8 mouse cellular contexts compared by ENCODE assay signal in the genomic region with DNA sequence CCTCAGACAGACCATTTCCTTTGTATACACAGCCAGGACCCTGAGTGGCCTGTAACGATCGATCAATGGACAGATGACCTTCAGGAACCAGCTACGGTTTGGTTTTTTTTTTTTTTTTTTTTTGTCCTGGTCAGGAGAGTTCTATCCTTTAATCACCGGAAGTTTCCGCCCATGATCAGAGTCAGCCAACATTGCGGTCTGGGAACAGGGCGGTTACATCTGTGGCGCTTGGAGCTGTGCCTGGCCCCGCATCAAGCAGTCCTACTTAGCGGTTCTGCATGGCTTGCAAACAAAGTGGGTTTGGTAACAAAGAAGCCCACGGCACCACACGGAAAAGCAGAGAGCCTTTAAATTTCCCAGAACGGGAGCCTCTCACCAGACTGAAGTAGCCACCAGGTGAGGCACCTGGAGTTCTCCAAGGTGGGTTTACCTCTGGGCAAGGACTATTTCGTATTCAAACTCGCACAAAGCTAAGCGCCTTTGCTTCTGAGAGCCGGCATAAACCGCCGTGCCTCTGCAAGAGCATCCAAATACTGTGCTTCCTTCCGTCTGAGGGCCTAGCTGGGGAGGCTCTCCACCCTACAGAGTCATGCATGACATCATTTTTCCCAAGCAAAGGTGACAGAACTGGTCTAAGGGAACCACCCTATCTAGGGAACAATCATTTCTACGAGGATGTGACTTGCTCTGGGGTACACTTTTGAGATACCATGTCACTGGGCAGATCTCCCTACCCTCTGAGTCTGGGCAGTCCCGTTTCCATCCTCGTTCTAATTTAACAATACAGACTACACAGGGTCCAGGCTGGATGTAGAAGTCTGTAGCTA. TPM values are rescaled to one million over a fixed set of nuclear protein-coding genes. Genes with fewer than 3 reads are reported as not detected.
DNase-seq lines count a peak whose midpoint lies in the region; ATAC-seq and TF ChIP-seq lines count a peak whose summit lies in the region.

No protein-coding gene starts in this region.

- H3K36me3 ChIP-seq in embryonic facial prominence, embryonic 15.5 days: no peaks in the 10 kb centered on the region
- H3K36me3 ChIP-seq in intestine, embryonic 14.5 days (ENCODE audit: control insufficient read depth, insufficient read depth, low read length): no peaks in the 10 kb centered on the region
- no peaks in the 10 kb centered on the region for H3K36me3 ChIP-seq in lung, embryonic 16.5 days (ENCODE audit: control insufficient read depth, insufficient read depth, low read length)
- no peaks in the 10 kb centered on the region for H3K36me3 ChIP-seq in stomach, postnatal 0 days (ENCODE audit: control insufficient read depth, insufficient read depth, low read length)

- intact Hi-C loops in left cerebral cortex, postnatal 4 days (cut with DNase I): no loop called here

- H3K4me2 ChIP-seq in embryonic facial prominence, embryonic 15.5 days (replicated peaks): peak overlapping the region; percentile 51
- H3K4me2 ChIP-seq in intestine, embryonic 14.5 days (ENCODE audit: low read length): peak overlapping the region; percentile 55
- H3K4me2 ChIP-seq in lung, embryonic 16.5 days (ENCODE audit: low read depth, low read length): peak overlapping the region; percentile 64
- peak overlapping the region; percentile 54 for H3K4me2 ChIP-seq in stomach, postnatal 0 days (replicated peaks; ENCODE audit: low read depth)

- no peak overlapping the region for H3K9ac ChIP-seq in embryonic facial prominence, embryonic 15.5 days
- H3K9ac ChIP-seq in intestine, embryonic 14.5 days (ENCODE audit: low read length): peak overlapping the region; percentile 48
- peak overlapping the region; percentile 19 for H3K9ac ChIP-seq in lung, embryonic 16.5 days (ENCODE audit: low read length)
- peak overlapping the region; percentile 23; the same call in 1 of the 2 replicates for H3K9ac ChIP-seq in stomach, postnatal 0 days (ENCODE audit: low read length)

- WGBS in embryonic facial prominence, embryonic 15.5 days: 12% methylated on average over 23 of the region's 23 CpGs
- WGBS in intestine, embryonic 14.5 days: 14% methylated on average over 23 of the region's 23 CpGs
- WGBS in lung, embryonic 16.5 days: 7% methylated on average over 23 of the region's 23 CpGs
- 10% methylated on average over 23 of the region's 23 CpGs for WGBS in stomach, postnatal 0 days

- no peak for TF ChIP-seq EP300 in stomach, postnatal 0 days (optimal IDR thresholded peaks at IDR 0.05)

- peaks cover 24% of the 10 kb centered on the region for H3K4me1 ChIP-seq in embryonic facial prominence, embryonic 15.5 days
- H3K4me1 ChIP-seq in intestine, embryonic 14.5 days (replicated peaks; ENCODE audit: control insufficient read depth, insufficient read depth, low read length): peaks cover 16% of the 10 kb centered on the region; the same call in 1 of the 2 replicates
- H3K4me1 ChIP-seq in lung, embryonic 16.5 days (replicated peaks; ENCODE audit: control insufficient read depth, insufficient read depth, low read length): peaks cover 8% of the 10 kb centered on the region
- H3K4me1 ChIP-seq in stomach, postnatal 0 days (replicated peaks; ENCODE audit: control insufficient read depth, insufficient read depth): no peaks in the 10 kb centered on the region

- H3K4me3 ChIP-seq in embryonic facial prominence, embryonic 15.5 days (replicated peaks): peak overlapping the region; percentile 36
- peak overlapping the region; percentile 27 for H3K4me3 ChIP-seq in intestine, embryonic 14.5 days (ENCODE audit: low read depth, low read length)
- H3K4me3 ChIP-seq in lung, embryonic 16.5 days (ENCODE audit: low read length): peak overlapping the region; percentile 38
- H3K4me3 ChIP-seq in stomach, postnatal 0 days (ENCODE audit: low read depth, low read length): peak overlapping the region; percentile 28

- TF ChIP-seq CTCF in stomach, postnatal 0 days (IDR thresholded peaks at IDR 0.05; ENCODE audit: low read depth): no peak

- no peak overlapping the region for H3K27ac ChIP-seq in embryonic facial prominence, embryonic 15.5 days (replicated peaks)
- 0 out of 2 replicates have a peak overlapping the region, but pooled peaks have one; percentile 22 for H3K27ac ChIP-seq in intestine, embryonic 14.5 days (ENCODE audit: low read depth)
- H3K27ac ChIP-seq in lung, embryonic 16.5 days (ENCODE audit: low read length): 0 out of 2 replicates have a peak overlapping the region, but pooled peaks have one; percentile 12
- no peak overlapping the region; the same call in 1 of the 2 replicates for H3K27ac ChIP-seq in stomach, postnatal 0 days (replicated peaks)

- peak; percentile 53 for DNase-seq in left cerebral cortex, postnatal 4 days
- DNase-seq in left cerebral cortex, adult 8-10 months (ENCODE audit: low spot score in 2 of 2): no peak
- no peak for DNase-seq in intestine, embryonic 14.5 days (ENCODE audit: low spot score)
- DNase-seq in stomach, postnatal 0 days (ENCODE audit: low spot score): peak; percentile 36
- DNase-seq in layer of hippocampus, adult 9-10 months (ENCODE audit: low spot score): no peak
- DNase-seq in layer of hippocampus, adult 18-20 months (ENCODE audit: low spot score in 2 of 2): no peak

- ATAC-seq in embryonic facial prominence, embryonic 15.5 days (ENCODE audit: insufficient number of reproducible peaks, low FRiP score, low TSS enrichment, low read depth): 0 out of 2 replicates have a peak, but pooled peaks have one; percentile 51
- ATAC-seq in intestine, embryonic 14.5 days (replicated peaks; ENCODE audit: low FRiP score, low TSS enrichment, low read depth): no peak; the same call in 1 of the 2 replicates
- peak; percentile 50; the same call in 1 of the 2 replicates for ATAC-seq in lung, embryonic 16.5 days (ENCODE audit: low read depth)
- peak; percentile 89 for ATAC-seq in stomach, postnatal 0 days (ENCODE audit: low FRiP score, low TSS enrichment)

- no peaks in the 10 kb centered on the region for H3K9me3 ChIP-seq in embryonic facial prominence, embryonic 15.5 days (replicated peaks)
- H3K9me3 ChIP-seq in intestine, embryonic 14.5 days (ENCODE audit: control insufficient read depth, low read length): no peaks in the 10 kb centered on the region
- H3K9me3 ChIP-seq in lung, embryonic 16.5 days (ENCODE audit: control insufficient read depth, low read length): no peaks in the 10 kb centered on the region
- H3K9me3 ChIP-seq in stomach, postnatal 0 days (ENCODE audit: control insufficient read depth, low read length): no peaks in the 10 kb centered on the region

- H3K27me3 ChIP-seq in embryonic facial prominence, embryonic 15.5 days: 0 out of 2 replicates have a peak, but pooled peaks cover 2% of the 10 kb centered on the region
- H3K27me3 ChIP-seq in intestine, embryonic 14.5 days (replicated peaks; ENCODE audit: control insufficient read depth, insufficient read depth, low read length): peaks cover 5% of the 10 kb centered on the region; the same call in 1 of the 2 replicates
- peaks cover 2% of the 10 kb centered on the region; the same call in 1 of the 2 replicates for H3K27me3 ChIP-seq in lung, embryonic 16.5 days (ENCODE audit: control insufficient read depth, insufficient read depth, low read depth, low read length)
- H3K27me3 ChIP-seq in stomach, postnatal 0 days (ENCODE audit: control insufficient read depth, insufficient read depth, low read length): no peaks in the 10 kb centered on the region

RNA-seq across cellular contexts. Expression of gene Cabp1, which starts 9.8 kb away (rescaled TPM):
- 10 to 100 TPM; 67.0 to 67.2 TPM for total RNA-seq in left cerebral cortex, postnatal 4 days (2021)
- 100 to 1,000 TPM; 228 to 252 (median 243) TPM for total RNA-seq in left cerebral cortex, adult 8-10 months (2022)
- polyA plus RNA-seq in embryonic facial prominence, embryonic 15.5 days (2015; fragmentation: Nextera tagmentation; extraction: Ambion mirVana): 2.6 and 3.0 TPM in 2 replicates
- polyA plus RNA-seq in intestine, embryonic 14.5 days (2014; fragmentation: Nextera tagmentation; extraction: Ambion mirVana): 1.2 and 1.3 TPM in 2 replicates
- 1.3 and 1.6 TPM in 2 replicates for polyA plus RNA-seq in lung, embryonic 16.5 days (2015; fragmentation: Nextera tagmentation; extraction: Ambion mirVana)
- 0.44 and 0.67 TPM in 2 replicates for polyA plus RNA-seq in stomach, postnatal 0 days (2015; fragmentation: Nextera tagmentation; extraction: Ambion mirVana)
- total RNA-seq in layer of hippocampus, adult 18-20 months (2021): 100 to 1,000 TPM; 122 to 123 TPM

RNA-seq across cellular contexts. Expression of gene Pop5, which starts 31.7 kb away (rescaled TPM):
- 10 to 100 TPM; 27.4 to 31.8 TPM for total RNA-seq in left cerebral cortex, postnatal 4 days (2021)
- 10 to 100 TPM; 72.0 to 91.4 (median 77.3) TPM for total RNA-seq in left cerebral cortex, adult 8-10 months (2022)
- 90.1 and 92.0 TPM in 2 replicates for polyA plus RNA-seq in embryonic facial prominence, embryonic 15.5 days (2015; fragmentation: Nextera tagmentation; extraction: Ambion mirVana)
- 134 and 140 TPM in 2 replicates for polyA plus RNA-seq in intestine, embryonic 14.5 days (2014; fragmentation: Nextera tagmentation; extraction: Ambion mirVana)
- polyA plus RNA-seq in lung, embryonic 16.5 days (2015; fragmentation: Nextera tagmentation; extraction: Ambion mirVana): 97.6 and 109 TPM in 2 replicates
- polyA plus RNA-seq in stomach, postnatal 0 days (2015; fragmentation: Nextera tagmentation; extraction: Ambion mirVana): 83.9 and 85.3 TPM in 2 replicates
- 100 to 1,000 TPM; 105 to 112 TPM for total RNA-seq in layer of hippocampus, adult 18-20 months (2021)

RNA-seq across cellular contexts. Expression of gene Mlec, which starts 46.0 kb away (rescaled TPM):
- 10 to 100 TPM; 59.5 to 79.4 TPM for total RNA-seq in left cerebral cortex, postnatal 4 days (2021)
- total RNA-seq in left cerebral cortex, adult 8-10 months (2022): 10 to 100 TPM; 66.1 to 84.8 (median 72.3) TPM
- 95.1 and 98.4 TPM in 2 replicates for polyA plus RNA-seq in embryonic facial prominence, embryonic 15.5 days (2015; fragmentation: Nextera tagmentation; extraction: Ambion mirVana)
- 70.5 and 71.6 TPM in 2 replicates for polyA plus RNA-seq in intestine, embryonic 14.5 days (2014; fragmentation: Nextera tagmentation; extraction: Ambion mirVana)
- polyA plus RNA-seq in lung, embryonic 16.5 days (2015; fragmentation: Nextera tagmentation; extraction: Ambion mirVana): 58.9 and 62.1 TPM in 2 replicates
- polyA plus RNA-seq in stomach, postnatal 0 days (2015; fragmentation: Nextera tagmentation; extraction: Ambion mirVana): 30.4 and 34.0 TPM in 2 replicates
- 10 to 100 TPM; 92.5 to 95.1 TPM for total RNA-seq in layer of hippocampus, adult 18-20 months (2021)

Comparison
In these comparisons a context has a peak if more than half of its experiments do, and no peak if none do; other contexts are left out.
1. DNase-seq: peak in left cerebral cortex, postnatal 4 days (single experiment) and stomach, postnatal 0 days (single experiment); none in left cerebral cortex, adult 8-10 months (0 of 2), intestine, embryonic 14.5 days (single experiment), layer of hippocampus, adult 9-10 months (single experiment) and layer of hippocampus, adult 18-20 months (0 of 2).
2. H3K27ac ChIP-seq: peak in intestine, embryonic 14.5 days (single experiment) and lung, embryonic 16.5 days (single experiment); none in embryonic facial prominence, embryonic 15.5 days (single experiment) and stomach, postnatal 0 days (single experiment).
3. Peak in every context shown above with its lines, with median percentiles within 50 percentile points of each other: H3K4me2 ChIP-seq and H3K4me3 ChIP-seq.